Mouse (Mus musculus): ENCODE data around the gene Mrpl16. TPM values are rescaled to one million over a fixed set of nuclear protein-coding genes. Genes with fewer than 3 reads are reported as not detected.

The Mrpl16 gene
- polyA plus RNA-seq (2014; fragmentation: Illumina TruSeq; extraction: RNeasy Lipid Tissue Mini Kit (QIAGEN cat#74804); ENCODE audit: low read depth, low replicate concordance) = 100 TPM

DNA sequence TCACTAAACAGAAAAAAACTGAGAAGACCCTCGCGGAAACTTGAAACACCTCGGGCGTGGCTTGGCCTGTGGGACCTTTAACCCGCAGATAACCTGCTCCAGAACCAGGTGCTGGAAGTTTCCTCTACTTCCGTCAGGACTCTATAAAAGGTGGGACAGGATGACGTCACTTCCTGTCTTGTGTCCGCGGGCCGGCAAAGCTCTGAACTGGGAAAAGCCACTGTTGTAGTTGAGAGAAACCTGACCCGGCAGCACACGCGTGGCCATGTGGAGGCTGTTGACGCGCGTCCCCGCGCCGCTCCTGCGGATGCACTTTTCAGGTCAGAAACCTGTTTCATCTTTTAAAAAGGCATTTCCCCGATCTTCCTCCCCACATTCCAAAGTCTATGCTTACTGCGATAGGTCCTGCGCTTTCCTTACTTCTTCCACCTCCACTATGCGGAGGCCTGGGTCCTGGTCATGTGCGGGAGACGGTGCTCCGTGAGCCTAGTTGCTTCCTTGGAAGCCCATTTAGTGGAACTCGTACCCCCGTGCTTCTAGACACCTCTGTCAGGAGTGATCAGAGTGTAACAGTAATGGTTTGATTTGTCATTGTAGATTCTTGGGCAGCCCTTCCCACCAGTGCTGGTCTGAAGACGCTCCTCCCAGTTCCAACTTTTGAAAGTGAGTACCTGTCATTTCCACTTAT lies at the start of gene Mrpl16:
Gene Mrpl16 (plus strand): TSS at position 187 of the 688 bp plus-strand sequence.

DNA sequence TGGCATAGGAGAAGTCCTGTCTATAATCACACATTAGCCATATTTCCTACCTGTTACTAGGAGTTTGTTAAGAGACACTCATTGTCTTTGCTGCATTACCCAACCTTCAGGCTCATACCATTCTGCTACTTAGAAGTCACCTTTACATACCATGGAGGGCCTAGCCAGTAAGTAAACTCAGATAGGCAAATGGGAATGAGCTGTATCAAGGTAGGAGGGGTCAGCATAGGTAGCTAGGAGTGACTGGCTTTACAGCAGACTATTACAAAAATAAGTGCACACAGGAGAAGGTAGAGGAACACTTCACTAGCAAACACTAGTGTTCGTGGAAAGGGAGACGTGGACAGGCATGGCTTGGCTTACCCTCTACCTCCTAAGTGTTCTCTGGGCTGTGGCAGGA lies 22.9 kb upstream of the Mrpl16 start, which contains the start of gene Gif:
Gene Gif (plus strand): TSS at position 257 of the 400 bp plus-strand sequence.

DNA sequence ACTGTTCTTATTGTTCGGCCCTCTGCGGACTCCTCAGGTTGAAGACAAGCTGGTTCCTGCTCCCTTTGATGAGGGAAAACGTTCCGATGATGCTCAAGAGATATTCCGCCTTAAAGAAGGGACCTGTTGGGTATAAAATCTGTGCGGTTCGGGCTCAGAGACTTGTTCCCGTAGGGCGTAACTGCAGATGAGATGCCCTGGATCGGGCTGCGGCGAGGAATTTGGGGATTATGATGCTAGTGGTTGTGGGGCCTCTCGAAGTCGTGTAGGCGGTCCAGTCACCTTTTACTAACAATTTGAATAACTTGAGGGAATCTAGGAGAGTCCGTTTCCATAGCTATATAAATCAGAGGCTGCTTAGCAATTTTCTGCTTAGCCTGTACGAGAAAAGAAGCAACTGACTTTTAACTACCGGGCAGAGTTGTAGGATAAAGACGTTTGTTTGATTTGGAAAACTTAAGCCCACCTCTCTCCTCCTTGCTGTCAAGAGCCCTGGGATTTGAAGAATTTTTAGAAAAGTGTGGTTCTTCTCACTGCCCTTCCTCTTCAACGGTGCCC lies 49.0 kb downstream of the Mrpl16 start, which contains the start of gene Stx3:
Gene Stx3 (minus strand): TSS at position 261 of the 558 bp plus-strand sequence.

Other genes with a start within 250 kb of the Mrpl16 start
- 17.2 TPM for gene Ms4a4d, start 233.6 kb upstream of the Mrpl16 start, polyA plus RNA-seq (2014; fragmentation: Illumina TruSeq; extraction: RNeasy Lipid Tissue Mini Kit (QIAGEN cat#74804); ENCODE audit: low read depth, low replicate concordance)
- gene Ms4a6d, start 165.5 kb upstream of the Mrpl16 start, polyA plus RNA-seq (2014; fragmentation: Illumina TruSeq; extraction: RNeasy Lipid Tissue Mini Kit (QIAGEN cat#74804); ENCODE audit: low read depth, low replicate concordance) = 4.2 TPM
- not detected for gene Ms4a2, start 146.7 kb upstream of the Mrpl16 start, polyA plus RNA-seq (2014; fragmentation: Illumina TruSeq; extraction: RNeasy Lipid Tissue Mini Kit (QIAGEN cat#74804); ENCODE audit: low read depth, low replicate concordance)
- not detected for gene Ms4a3, start 129.5 kb upstream of the Mrpl16 start, polyA plus RNA-seq (2014; fragmentation: Illumina TruSeq; extraction: RNeasy Lipid Tissue Mini Kit (QIAGEN cat#74804); ENCODE audit: low read depth, low replicate concordance)
- not detected for gene Oosp2, start 109.8 kb upstream of the Mrpl16 start, polyA plus RNA-seq (2014; fragmentation: Illumina TruSeq; extraction: RNeasy Lipid Tissue Mini Kit (QIAGEN cat#74804); ENCODE audit: low read depth, low replicate concordance)
- gene Oosp1, start 79.2 kb upstream of the Mrpl16 start, polyA plus RNA-seq (2014; fragmentation: Illumina TruSeq; extraction: RNeasy Lipid Tissue Mini Kit (QIAGEN cat#74804); ENCODE audit: low read depth, low replicate concordance) = not detected
- gene Oosp3, start 73.3 kb upstream of the Mrpl16 start, polyA plus RNA-seq (2014; fragmentation: Illumina TruSeq; extraction: RNeasy Lipid Tissue Mini Kit (QIAGEN cat#74804); ENCODE audit: low read depth, low replicate concordance) = not detected
- not detected for gene Gif, start 22.8 kb upstream of the Mrpl16 start, polyA plus RNA-seq (2014; fragmentation: Illumina TruSeq; extraction: RNeasy Lipid Tissue Mini Kit (QIAGEN cat#74804); ENCODE audit: low read depth, low replicate concordance)
- gene Stx3, start 49.0 kb downstream of the Mrpl16 start, polyA plus RNA-seq (2014; fragmentation: Illumina TruSeq; extraction: RNeasy Lipid Tissue Mini Kit (QIAGEN cat#74804); ENCODE audit: low read depth, low replicate concordance) = 6.6 TPM
- not detected for gene Olfr1417, start 68.8 kb downstream of the Mrpl16 start, polyA plus RNA-seq (2014; fragmentation: Illumina TruSeq; extraction: RNeasy Lipid Tissue Mini Kit (QIAGEN cat#74804); ENCODE audit: low read depth, low replicate concordance)
- gene Olfr1418, start 90.7 kb downstream of the Mrpl16 start, polyA plus RNA-seq (2014; fragmentation: Illumina TruSeq; extraction: RNeasy Lipid Tissue Mini Kit (QIAGEN cat#74804); ENCODE audit: low read depth, low replicate concordance) = not detected
- gene Olfr1419, start 104.7 kb downstream of the Mrpl16 start, polyA plus RNA-seq (2014; fragmentation: Illumina TruSeq; extraction: RNeasy Lipid Tissue Mini Kit (QIAGEN cat#74804); ENCODE audit: low read depth, low replicate concordance) = not detected
- not detected for gene Olfr1420, start 116.2 kb downstream of the Mrpl16 start, polyA plus RNA-seq (2014; fragmentation: Illumina TruSeq; extraction: RNeasy Lipid Tissue Mini Kit (QIAGEN cat#74804); ENCODE audit: low read depth, low replicate concordance)
- 24.4 TPM for gene Patl1, start 142.0 kb downstream of the Mrpl16 start, polyA plus RNA-seq (2014; fragmentation: Illumina TruSeq; extraction: RNeasy Lipid Tissue Mini Kit (QIAGEN cat#74804); ENCODE audit: low read depth, low replicate concordance)
- gene Osbp, start 195.6 kb downstream of the Mrpl16 start, polyA plus RNA-seq (2014; fragmentation: Illumina TruSeq; extraction: RNeasy Lipid Tissue Mini Kit (QIAGEN cat#74804); ENCODE audit: low read depth, low replicate concordance) = 73.1 TPM